ENCODE assay signal across 8 mouse cellular contexts in the genomic region with DNA sequence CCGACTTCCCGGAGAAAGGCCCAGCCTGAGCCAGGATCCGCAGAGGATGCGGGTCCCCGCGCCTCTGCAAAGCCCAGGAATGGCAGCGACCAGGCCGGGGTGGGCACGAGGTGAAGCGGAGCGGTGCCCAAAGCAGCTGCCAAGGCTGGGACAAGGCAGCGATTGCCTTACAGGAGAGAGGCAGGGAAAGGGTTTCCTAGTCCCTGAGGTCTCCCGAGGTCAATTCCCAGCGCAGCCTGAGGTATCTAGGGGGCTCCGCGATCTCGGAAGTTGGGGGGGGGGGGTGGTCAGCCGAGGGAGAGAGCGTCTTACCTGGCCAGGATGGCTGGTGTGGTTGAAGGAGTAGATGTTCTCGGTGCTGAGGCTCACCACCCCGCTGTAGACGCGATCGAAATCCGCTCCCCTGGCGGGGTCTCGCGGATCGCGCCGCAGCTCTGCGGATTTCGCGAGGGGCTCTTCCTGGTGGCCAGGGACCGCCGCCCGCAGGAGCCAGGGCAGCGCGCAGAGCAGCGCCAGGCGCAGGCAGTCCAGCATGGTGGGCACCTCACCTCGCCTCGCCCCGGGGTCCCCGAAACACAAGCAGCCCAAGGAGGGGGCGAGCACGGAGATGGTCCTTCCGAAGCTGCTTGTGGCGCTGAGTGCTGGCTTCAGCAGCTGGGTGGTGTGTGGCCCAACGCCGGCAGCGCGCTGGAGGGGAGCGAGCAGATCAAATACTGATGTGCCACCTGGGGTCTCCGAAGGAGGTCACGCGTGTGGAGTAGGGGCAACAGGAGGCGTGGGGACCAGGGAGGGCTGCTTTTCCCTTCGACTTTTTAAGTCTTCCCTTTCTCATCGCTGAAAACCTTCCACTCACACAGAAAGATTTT. TPM values are rescaled to one million over a fixed set of nuclear protein-coding genes. Genes with fewer than 3 reads are reported as not detected.
A peak's percentile ranks its signal among the peaks of the same experiment; 100 is the strongest.
DNase-seq lines count a peak whose midpoint lies in the region; ATAC-seq and TF ChIP-seq lines count a peak whose summit lies in the region.

No protein-coding gene starts in this region.

- H3K4me2 ChIP-seq in intestine, postnatal 0 days (replicated peaks; ENCODE audit: low read depth) = peak overlapping the region; percentile 100
- H3K4me2 ChIP-seq in liver, embryonic 13.5 days = peak overlapping the region; percentile 81
- peak overlapping the region; percentile 96 for H3K4me2 ChIP-seq in neural tube, embryonic 15.5 days

- peak; percentile 50 for ATAC-seq in frontal cortex, adult (ENCODE audit: low TSS enrichment)
- peak; percentile 49 for ATAC-seq in intestine, postnatal 0 days
- ATAC-seq in liver, embryonic 13.5 days (ENCODE audit: low read depth) = no peak
- ATAC-seq in neural tube, embryonic 15.5 days (ENCODE audit: low FRiP score) = peak; percentile 79

- H3K27me3 ChIP-seq in spleen, adult 2 months (ENCODE audit: control insufficient read depth, insufficient read depth, low read length) = 0 out of 2 replicates have a peak, but pooled peaks cover 3% of the 10 kb centered on the region
- no peaks in the 10 kb centered on the region; the same call in 1 of the 2 replicates for H3K27me3 ChIP-seq in intestine, postnatal 0 days (replicated peaks; ENCODE audit: control insufficient read depth, insufficient read depth, low read length)
- peaks cover 42% of the 10 kb centered on the region for H3K27me3 ChIP-seq in liver, embryonic 13.5 days
- peaks cover 9% of the 10 kb centered on the region for H3K27me3 ChIP-seq in neural tube, embryonic 15.5 days (replicated peaks)

- no peaks in the 10 kb centered on the region for H3K36me3 ChIP-seq in spleen, adult 2 months (ENCODE audit: control insufficient read depth, insufficient read depth, low read length)
- H3K36me3 ChIP-seq in intestine, postnatal 0 days (ENCODE audit: control insufficient read depth, insufficient read depth) = no peaks in the 10 kb centered on the region
- H3K36me3 ChIP-seq in liver, embryonic 13.5 days = no peaks in the 10 kb centered on the region
- H3K36me3 ChIP-seq in neural tube, embryonic 15.5 days = no peaks in the 10 kb centered on the region

- peak overlapping the region; percentile 86 for H3K27ac ChIP-seq in spleen, adult 2 months (ENCODE audit: insufficient read depth, low read length)
- H3K27ac ChIP-seq in intestine, postnatal 0 days (ENCODE audit: low read depth, low read length) = peak overlapping the region; percentile 35; the same call in 1 of the 2 replicates
- H3K27ac ChIP-seq in liver, embryonic 13.5 days = no peak overlapping the region
- H3K27ac ChIP-seq in neural tube, embryonic 15.5 days (replicated peaks) = peak overlapping the region; percentile 63; the same call in 1 of the 2 replicates

- no peaks in the 10 kb centered on the region; the same call in 1 of the 2 replicates for H3K4me1 ChIP-seq in spleen, adult 2 months (ENCODE audit: control insufficient read depth, insufficient read depth, insufficient read length)
- H3K4me1 ChIP-seq in intestine, postnatal 0 days (replicated peaks; ENCODE audit: control insufficient read depth, insufficient read depth, low read length) = 0 out of 2 replicates have a peak, but pooled peaks cover 3% of the 10 kb centered on the region
- H3K4me1 ChIP-seq in liver, embryonic 13.5 days (replicated peaks) = peaks cover 9% of the 10 kb centered on the region
- peaks cover 20% of the 10 kb centered on the region for H3K4me1 ChIP-seq in neural tube, embryonic 15.5 days

- peak overlapping the region; percentile 53 for H3K9ac ChIP-seq in intestine, postnatal 0 days (ENCODE audit: low read depth, low read length)
- H3K9ac ChIP-seq in liver, embryonic 13.5 days = peak overlapping the region; percentile 49; the same call in 1 of the 2 replicates
- peak overlapping the region; percentile 78 for H3K9ac ChIP-seq in neural tube, embryonic 15.5 days (replicated peaks)

- WGBS in spleen, adult 2 months = 2% methylated on average over 60 of the region's 60 CpGs
- 1% methylated on average over 60 of the region's 60 CpGs for WGBS in intestine, postnatal 0 days
- 1% methylated on average over 60 of the region's 60 CpGs for WGBS in liver, embryonic 13.5 days (ENCODE audit: insufficient replicate concordance)
- WGBS in neural tube, embryonic 15.5 days = under 1% methylated on average over 60 of the region's 60 CpGs

- no peak for TF ChIP-seq CTCF in spleen, adult 2 months (IDR thresholded peaks at IDR 0.05; ENCODE audit: extremely low read depth, insufficient read depth, insufficient read length, insufficient replicate concordance)
- no peak for TF ChIP-seq CTCF in intestine, postnatal 0 days (IDR thresholded peaks at IDR 0.05; ENCODE audit: low read depth)

- peak in 1 of 2 experiments; percentile 22 for DNase-seq in spleen, adult 2 months (ENCODE audit: low read depth in 1 of 2, low spot score in 2 of 2)
- DNase-seq in spleen, adult 12 weeks (ENCODE audit: low spot score) = no peak
- peak; percentile 57 for DNase-seq in cerebellum, adult 8-10 months
- DNase-seq in liver, embryonic 13.5 days = no peak
- no peak for DNase-seq in yolk sac, embryonic 10.5 days (ENCODE audit: low spot score)

- H3K4me3 ChIP-seq in spleen, adult 2 months (ENCODE audit: extremely low read depth, insufficient read depth, insufficient read length) = peak overlapping the region; percentile 76
- peak overlapping the region; percentile 60 for H3K4me3 ChIP-seq in intestine, postnatal 0 days (ENCODE audit: low read depth, low read length)
- peak overlapping the region; percentile 57 for H3K4me3 ChIP-seq in liver, embryonic 13.5 days (replicated peaks)
- peak overlapping the region; percentile 73 for H3K4me3 ChIP-seq in neural tube, embryonic 15.5 days (replicated peaks)

- no peaks in the 10 kb centered on the region for H3K9me3 ChIP-seq in intestine, postnatal 0 days (ENCODE audit: control insufficient read depth)
- peaks cover 3% of the 10 kb centered on the region; the same call in 1 of the 2 replicates for H3K9me3 ChIP-seq in liver, embryonic 13.5 days (replicated peaks)
- H3K9me3 ChIP-seq in neural tube, embryonic 15.5 days (replicated peaks) = no peaks in the 10 kb centered on the region

- no peak for TF ChIP-seq POLR2A in spleen, adult 2 months (IDR thresholded peaks at IDR 0.05; ENCODE audit: low read depth, low read length)

RNA-seq across cellular contexts. Expression of gene Sidt1, which starts 0.8 kb away (rescaled TPM):
- 21.9 and 22.8 TPM in 2 replicates for polyA plus RNA-seq in spleen, adult 2 months (2012; rRNA removed)
- 1.1 and 1.2 TPM in 2 replicates for polyA plus RNA-seq in intestine, postnatal 0 days (2015; fragmentation: Nextera tagmentation; extraction: Ambion mirVana)
- 0.06 TPM in 1 of 2 replicates, not detected in the other for polyA plus RNA-seq in liver, embryonic 13.5 days (2015; fragmentation: Nextera tagmentation; extraction: Ambion mirVana)
- polyA plus RNA-seq in neural tube, embryonic 15.5 days (2015; fragmentation: Nextera tagmentation; extraction: Ambion mirVana) = 13.3 and 15.4 TPM in 2 replicates

RNA-seq across cellular contexts. Expression of gene Spice1, which starts 14.7 kb away (rescaled TPM):
- 5.2 and 6.4 TPM in 2 replicates for polyA plus RNA-seq in spleen, adult 2 months (2012; rRNA removed)
- 4.2 and 4.7 TPM in 2 replicates for polyA plus RNA-seq in intestine, postnatal 0 days (2015; fragmentation: Nextera tagmentation; extraction: Ambion mirVana)
- 8.2 and 11.3 TPM in 2 replicates for polyA plus RNA-seq in liver, embryonic 13.5 days (2015; fragmentation: Nextera tagmentation; extraction: Ambion mirVana)
- 12.1 and 15.1 TPM in 2 replicates for polyA plus RNA-seq in neural tube, embryonic 15.5 days (2015; fragmentation: Nextera tagmentation; extraction: Ambion mirVana)
